Mouse (Mus musculus): ENCODE measurements around the gene Kmt2e.

DNA sequence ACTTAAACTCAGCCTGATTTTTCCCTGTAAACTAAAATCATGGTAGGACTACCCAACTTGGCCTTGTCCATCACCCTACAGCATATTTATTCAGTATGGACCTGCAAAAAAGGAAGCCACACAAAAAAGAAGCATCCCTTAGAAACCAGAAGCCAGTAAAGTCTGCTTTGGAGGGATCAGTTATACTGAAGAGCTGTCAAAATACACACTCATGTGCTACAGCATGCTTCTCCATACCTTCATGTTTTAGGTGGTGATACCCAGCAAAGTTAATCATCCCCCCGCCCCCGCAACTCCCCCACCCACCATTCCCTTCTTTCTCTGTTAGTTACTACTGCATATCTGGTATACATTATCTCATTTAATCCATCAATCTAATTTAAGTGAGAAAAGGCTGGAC, 16.5 kb upstream of the Kmt2e start:
- TF ChIP-seq CTCF (IDR thresholded peaks at IDR 0.05; ENCODE audit: low read depth), result no peak
- TF ChIP-seq EP300 (IDR thresholded peaks at IDR 0.05; ENCODE audit: low read depth), result no peak
